In genomic region chr9:89211065-89211858, GRCm38 (mm10) we compare ENCODE assay signal across 9 mouse cellular contexts. TPM values are rescaled to one million over a fixed set of nuclear protein-coding genes. Genes with fewer than 3 reads are reported as not detected.
A peak's percentile ranks its signal among the peaks of the same experiment; 100 is the strongest.
DNase-seq lines count a peak whose midpoint lies in the region; ATAC-seq and TF ChIP-seq lines count a peak whose summit lies in the region.
"Not testable (repeated sequence)": the region's sequence is repeated elsewhere in the genome, so short reads cannot be mapped to it uniquely, and the experiment has no call there.
"Had no signal": no experiment of that assay in that cellular context is flagged by ENCODE, and none has a peak within 500 bp of the region (broad histone marks: within the 10 kb centered on the region; RNA-seq: fewer than 3 reads in every experiment).

No protein-coding gene starts in this region.

- DNase-seq in 3134 (ENCODE audit: extremely low read depth, insufficient read length, low spot score) = peak; percentile 43
- DNase-seq in adrenal gland, postnatal 25 days = peak; percentile 73
- not testable (repeated sequence) for DNase-seq in heart, embryonic 10.5 days (ENCODE audit: low spot score); limb, embryonic 10.5 days (ENCODE audit: low spot score)
- peak; percentile 88 to 89 for DNase-seq in kidney, adult 8-10 months

- not testable (repeated sequence) for H3K36me3 ChIP-seq in heart, embryonic 10.5 days; limb, embryonic 10.5 days; midbrain, embryonic 12.5 days; small intestine, adult 2 months (ENCODE audit: control insufficient read depth, insufficient read depth, low read length)

- not testable (repeated sequence) for H3K27me3 ChIP-seq in heart, embryonic 10.5 days (ENCODE audit: insufficient read depth, poor library complexity, severe bottlenecking); limb, embryonic 10.5 days (ENCODE audit: low read depth, poor library complexity, severe bottlenecking); midbrain, embryonic 12.5 days; small intestine, adult 2 months (ENCODE audit: control insufficient read depth, insufficient read depth, low read length)

- H3K4me2 ChIP-seq in midbrain, embryonic 12.5 days (replicated peaks) = peak overlapping the region; percentile 41

- peak overlapping the region; percentile 83 for H3K27ac ChIP-seq in embryonic fibroblast, embryonic 13.5 days (ENCODE audit: insufficient read depth, low read length)
- 0 out of 2 replicates have a peak overlapping the region, but pooled peaks have one; percentile 74 for H3K27ac ChIP-seq in heart, embryonic 10.5 days
- H3K27ac ChIP-seq in limb, embryonic 10.5 days = peak overlapping the region; percentile 70; the same call in 1 of the 2 replicates
- H3K27ac ChIP-seq in midbrain, embryonic 12.5 days (replicated peaks) = peak overlapping the region; percentile 70; the same call in 1 of the 2 replicates
- peak overlapping the region; percentile 73 for H3K27ac ChIP-seq in small intestine, adult 2 months (ENCODE audit: insufficient read depth, low read depth, low read length)

- H3K9ac ChIP-seq in midbrain, embryonic 12.5 days (replicated peaks) = not testable (repeated sequence)

- not testable (repeated sequence) for H3K9me3 ChIP-seq in heart, embryonic 10.5 days; limb, embryonic 10.5 days (replicated peaks); midbrain, embryonic 12.5 days

- peak; percentile 95 for ATAC-seq in midbrain, embryonic 12.5 days (ENCODE audit: low FRiP score, low read depth)

- H3K4me1 ChIP-seq in embryonic fibroblast, embryonic 13.5 days (ENCODE audit: control insufficient read depth, insufficient read depth, low read length); heart, embryonic 10.5 days; limb, embryonic 10.5 days; midbrain, embryonic 12.5 days; small intestine, adult 2 months (ENCODE audit: control insufficient read depth, insufficient read depth, insufficient read length, low read length): not testable (repeated sequence)

- 5% methylated on average over 16 of the region's 44 CpGs for WGBS in heart, embryonic 10.5 days
- WGBS in limb, embryonic 10.5 days = 6% methylated on average over 17 of the region's 44 CpGs
- 8% methylated on average over 9 of the region's 44 CpGs for WGBS in midbrain, embryonic 12.5 days
- 2% methylated on average over 14 of the region's 44 CpGs for WGBS in small intestine, adult 2 months

- TF ChIP-seq POLR2A in embryonic fibroblast, embryonic 13.5 days (IDR thresholded peaks at IDR 0.05; ENCODE audit: low read depth, low read length); small intestine, adult 2 months (IDR thresholded peaks at IDR 0.05; ENCODE audit: low read depth, low read length): not testable (repeated sequence)

- not testable (repeated sequence) for TF ChIP-seq CTCF in embryonic fibroblast, embryonic 13.5 days (IDR thresholded peaks at IDR 0.05; ENCODE audit: borderline replicate concordance, insufficient read depth, low read length); small intestine, adult 2 months (IDR thresholded peaks at IDR 0.05; ENCODE audit: extremely low read depth, insufficient read length, insufficient replicate concordance, low read depth, low read length)

- peak overlapping the region; percentile 36 for H3K4me3 ChIP-seq in embryonic fibroblast, embryonic 13.5 days (ENCODE audit: insufficient read depth, low read length)
- H3K4me3 ChIP-seq in heart, embryonic 10.5 days = peak overlapping the region; percentile 40
- H3K4me3 ChIP-seq in limb, embryonic 10.5 days = peak overlapping the region; percentile 35
- peak overlapping the region; percentile 35 for H3K4me3 ChIP-seq in midbrain, embryonic 12.5 days
- H3K4me3 ChIP-seq in small intestine, adult 2 months (ENCODE audit: low read depth, low read length) = peak overlapping the region; percentile 52

RNA-seq across cellular contexts. Expression of gene Mthfs, which starts 0.8 kb away (rescaled TPM):
- 42.2 and 49.4 TPM in 2 replicates for total RNA-seq in adrenal gland, postnatal 25 days (2021)
- polyA plus RNA-seq in embryonic fibroblast, embryonic 13.5 days (2011; ENCODE audit: insufficient read length, low read depth, missing spikeins) = 10.4 and 13.2 TPM in 2 replicates
- polyA plus RNA-seq in heart, embryonic 10.5 days (2016; fragmentation: Nextera tagmentation; extraction: Ambion mirVana) = 15.7 and 16.0 TPM in 2 replicates
- 19.0 and 23.0 TPM in 2 replicates for polyA plus RNA-seq in limb, embryonic 10.5 days (2016; fragmentation: Nextera tagmentation; extraction: Ambion mirVana)
- 16.4 and 17.4 TPM in 2 replicates for polyA plus RNA-seq in midbrain, embryonic 12.5 days (2016; fragmentation: Nextera tagmentation; extraction: Ambion mirVana)
- polyA plus RNA-seq in small intestine, adult 2 months (2012; rRNA removed) = 1.3 and 2.8 TPM in 2 replicates

RNA-seq across cellular contexts. Expression of gene Gm29094, which starts 12.1 kb away (rescaled TPM):
- 2.5 TPM in 1 of 2 replicates, not detected in the other for total RNA-seq in adrenal gland, postnatal 25 days (2021)
- polyA plus RNA-seq in embryonic fibroblast, embryonic 13.5 days (2011; ENCODE audit: insufficient read length, low read depth, missing spikeins) = not detected in 2 replicates
- not detected in 2 replicates for polyA plus RNA-seq in heart, embryonic 10.5 days (2016; fragmentation: Nextera tagmentation; extraction: Ambion mirVana)
- polyA plus RNA-seq in limb, embryonic 10.5 days (2016; fragmentation: Nextera tagmentation; extraction: Ambion mirVana) = not detected in 2 replicates
- not detected in 2 replicates for polyA plus RNA-seq in midbrain, embryonic 12.5 days (2016; fragmentation: Nextera tagmentation; extraction: Ambion mirVana)
- not detected in 2 replicates for polyA plus RNA-seq in small intestine, adult 2 months (2012; rRNA removed)
- polyA plus RNA-seq: C2C12 had no signal

RNA-seq across cellular contexts. Expression of gene Bcl2a1b, which starts 12.3 kb away (rescaled TPM):
- total RNA-seq in adrenal gland, postnatal 25 days (2021) = 0.97 TPM in 1 of 2 replicates, not detected in the other
- polyA plus RNA-seq in embryonic fibroblast, embryonic 13.5 days (2011; ENCODE audit: insufficient read length, low read depth, missing spikeins) = not detected in 2 replicates
- not detected in 2 replicates for polyA plus RNA-seq in heart, embryonic 10.5 days (2016; fragmentation: Nextera tagmentation; extraction: Ambion mirVana)
- polyA plus RNA-seq in limb, embryonic 10.5 days (2016; fragmentation: Nextera tagmentation; extraction: Ambion mirVana) = 0.18 TPM in 1 of 2 replicates, not detected in the other
- 0.47 TPM in 1 of 2 replicates, not detected in the other for polyA plus RNA-seq in midbrain, embryonic 12.5 days (2016; fragmentation: Nextera tagmentation; extraction: Ambion mirVana)
- polyA plus RNA-seq in small intestine, adult 2 months (2012; rRNA removed) = 1.2 and 1.4 TPM in 2 replicates
- polyA plus RNA-seq: C2C12 had no signal
